8 mouse cellular contexts compared by ENCODE assay signal in the genomic region with DNA sequence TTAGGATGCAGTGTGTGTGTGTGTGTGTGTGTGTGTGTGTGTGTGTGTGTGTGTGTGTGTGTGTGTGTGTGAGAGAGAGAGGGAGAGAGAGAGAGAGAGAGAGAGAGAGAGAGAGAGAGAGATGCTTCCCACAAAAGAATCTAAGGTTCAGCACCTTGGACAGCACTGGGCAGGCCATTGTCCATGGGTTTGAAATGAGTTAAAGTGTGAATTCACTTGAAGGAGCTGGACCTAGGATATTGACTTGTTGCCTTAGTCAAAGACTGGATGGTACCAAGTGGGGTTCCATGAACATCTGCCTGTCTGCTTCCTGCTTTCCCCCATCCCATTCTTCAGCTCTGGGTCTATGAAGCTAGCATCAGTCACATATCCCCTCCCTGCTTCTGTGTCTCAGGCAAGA. TPM values are rescaled to one million over a fixed set of nuclear protein-coding genes. Genes with fewer than 3 reads are reported as not detected.
DNase-seq lines count a peak whose midpoint lies in the region; ATAC-seq lines count a peak whose summit lies in the region.
"Not testable (repeated sequence)": the region's sequence is repeated elsewhere in the genome, so short reads cannot be mapped to it uniquely, and the experiment has no call there.

No protein-coding gene starts in this region.

- H3K9ac ChIP-seq in embryonic facial prominence, embryonic 14.5 days (ENCODE audit: low read depth, low read length); midbrain, embryonic 11.5 days (ENCODE audit: low read length): not testable (repeated sequence)

- DNase-seq in 3T3-L1 (ENCODE audit: low read depth, low spot score): peak; percentile 54
- DNase-seq in NIH3T3 (ENCODE audit: low read depth): peak; percentile 75
- DNase-seq in embryonic facial prominence, embryonic 14.5 days (ENCODE audit: low spot score): peak; percentile 47
- DNase-seq in hindbrain, embryonic 10.5 days (ENCODE audit: low spot score): peak; percentile 15
- peak; percentile 49 for DNase-seq in limb, embryonic 10.5 days (ENCODE audit: low spot score)
- DNase-seq in midbrain, embryonic 11.5 days (ENCODE audit: low spot score, missing footprints): peak; percentile 84
- peak; percentile 61 for DNase-seq in retina, postnatal 1 day

- not testable (repeated sequence) for H3K27ac ChIP-seq in embryonic facial prominence, embryonic 14.5 days (replicated peaks; ENCODE audit: low read depth, low read length); hindbrain, embryonic 10.5 days; limb, embryonic 10.5 days; midbrain, embryonic 11.5 days (ENCODE audit: low read depth, low read length)

- H3K4me1 ChIP-seq in embryonic facial prominence, embryonic 14.5 days (ENCODE audit: control insufficient read depth, insufficient read depth, low read length); hindbrain, embryonic 10.5 days (replicated peaks); limb, embryonic 10.5 days; midbrain, embryonic 11.5 days (ENCODE audit: control insufficient read depth, insufficient read depth, low read length): not testable (repeated sequence)

- H3K4me2 ChIP-seq in embryonic facial prominence, embryonic 14.5 days (ENCODE audit: low read depth, low read length); midbrain, embryonic 11.5 days: not testable (repeated sequence)

- not testable (repeated sequence) for H3K36me3 ChIP-seq in embryonic facial prominence, embryonic 14.5 days (ENCODE audit: control insufficient read depth, insufficient read depth, low read length); hindbrain, embryonic 10.5 days; limb, embryonic 10.5 days; midbrain, embryonic 11.5 days (ENCODE audit: control insufficient read depth, insufficient read depth, low read length)

- H3K9me3 ChIP-seq in embryonic facial prominence, embryonic 14.5 days (ENCODE audit: control insufficient read depth, low read length); hindbrain, embryonic 10.5 days; limb, embryonic 10.5 days (replicated peaks); midbrain, embryonic 11.5 days (ENCODE audit: control insufficient read depth, low read length): not testable (repeated sequence)

- not testable (repeated sequence) for H3K27me3 ChIP-seq in embryonic facial prominence, embryonic 14.5 days (replicated peaks; ENCODE audit: control insufficient read depth, insufficient read depth, low read length); hindbrain, embryonic 10.5 days (ENCODE audit: insufficient read depth, poor library complexity, severe bottlenecking); limb, embryonic 10.5 days (ENCODE audit: low read depth, poor library complexity, severe bottlenecking); midbrain, embryonic 11.5 days (ENCODE audit: control insufficient read depth, insufficient read depth, low read length)

- ATAC-seq in common myeloid progenitor, adult 5-6 weeks (replicated peaks; ENCODE audit: low read depth, poor library complexity, severe bottlenecking): peak; percentile 50; the same call in 1 of the 2 replicates
- ATAC-seq in embryonic facial prominence, embryonic 14.5 days (ENCODE audit: low read depth); midbrain, embryonic 11.5 days (ENCODE audit: low FRiP score): not testable (repeated sequence)

- not testable (repeated sequence) for H3K4me3 ChIP-seq in embryonic facial prominence, embryonic 14.5 days (ENCODE audit: low read depth, low read length); hindbrain, embryonic 10.5 days; limb, embryonic 10.5 days; midbrain, embryonic 11.5 days (ENCODE audit: low read depth, low read length)

RNA-seq across cellular contexts. Expression of gene Coa6, which starts 17.8 kb away (rescaled TPM):
- 25.9 and 52.0 TPM in 2 replicates for total RNA-seq in common myeloid progenitor, adult 5-6 weeks (2017)
- polyA plus RNA-seq in embryonic facial prominence, embryonic 14.5 days (2014; fragmentation: Nextera tagmentation; extraction: Ambion mirVana): 45.5 and 49.5 TPM in 2 replicates
- polyA plus RNA-seq in hindbrain, embryonic 10.5 days (2016; fragmentation: Nextera tagmentation; extraction: Ambion mirVana): 41.4 and 44.2 TPM in 2 replicates
- 41.9 and 42.3 TPM in 2 replicates for polyA plus RNA-seq in limb, embryonic 10.5 days (2016; fragmentation: Nextera tagmentation; extraction: Ambion mirVana)
- polyA plus RNA-seq in midbrain, embryonic 11.5 days (2014; fragmentation: Nextera tagmentation; extraction: Ambion mirVana): 50.1 and 51.5 TPM in 2 replicates

Comparison
In these comparisons a context has a peak if more than half of its experiments do, and no peak if none do; other contexts are left out.
1. DNase-seq: peak in every context shown above with its lines; median percentile 84 in midbrain, embryonic 11.5 days; 75 in NIH3T3; 61 in retina, postnatal 1 day; 54 in 3T3-L1; 49 in limb, embryonic 10.5 days; 47 in embryonic facial prominence, embryonic 14.5 days; 15 in hindbrain, embryonic 10.5 days.